Mouse (Mus musculus): Measurements from ENCODE around the gene Fgf18. TPM values are rescaled to one million over a fixed set of nuclear protein-coding genes. Genes with fewer than 3 reads are reported as not detected.

Gene Fgf18
- polyA plus RNA-seq, 1 experiment from 2014 or later = 3.6 TPM

GRCm38 (mm10) chr11:33080046-33080808, 67.0 kb downstream of the Fgf18 start:
- no peak for ATAC-seq (ENCODE audit: low FRiP score, low read depth)
- no peak overlapping the region for H3K4me3 ChIP-seq
- H3K27me3 ChIP-seq = no peaks in the 10 kb centered on the region
- H3K36me3 ChIP-seq = no peaks in the 10 kb centered on the region
- no peaks in the 10 kb centered on the region for H3K9me3 ChIP-seq
- no peak overlapping the region for H3K9ac ChIP-seq (replicated peaks)
- no peak overlapping the region for H3K27ac ChIP-seq (replicated peaks)
- no peak overlapping the region for H3K4me2 ChIP-seq (replicated peaks)
- 79% methylated on average over 16 of the region's 16 CpGs for WGBS
- H3K4me1 ChIP-seq = peaks cover 10% of the 10 kb centered on the region; the same call in 1 of the 2 replicates

GRCm38 (mm10) chr11:33079424-33079823, 67.8 kb downstream of the Fgf18 start:
- Histone ChIP-seq H3K4me1 (peaks cover 10% of the 10 kb centered on the region; the same call in 1 of the 2 replicates), H3K27ac (replicated peaks) (no peak overlapping the region), H3K9ac (replicated peaks) (no peak overlapping the region), H3K36me3 (no peaks in the 10 kb centered on the region), H3K4me3 (no peak overlapping the region), H3K4me2 (replicated peaks) (no peak overlapping the region), H3K9me3 (no peaks in the 10 kb centered on the region), H3K27me3 (no peaks in the 10 kb centered on the region)
- ATAC-seq (ENCODE audit: low FRiP score, low read depth) = no peak
- 80% methylated on average over 6 of the region's 6 CpGs for WGBS

GRCm38 (mm10) chr11:33078036-33078435, 69.2 kb downstream of the Fgf18 start:
- no peak overlapping the region for H3K4me3 ChIP-seq
- 40% methylated on average over 7 of the region's 7 CpGs for WGBS
- 0 out of 2 replicates have a peak, but pooled peaks have one; percentile 34 for ATAC-seq (ENCODE audit: low FRiP score, low read depth)
- H3K9me3 ChIP-seq = no peaks in the 10 kb centered on the region
- H3K36me3 ChIP-seq = no peaks in the 10 kb centered on the region
- H3K27ac ChIP-seq (replicated peaks) = no peak overlapping the region
- H3K4me2 ChIP-seq (replicated peaks) = no peak overlapping the region
- no peak overlapping the region for H3K9ac ChIP-seq (replicated peaks)
- H3K4me1 ChIP-seq = peaks cover 10% of the 10 kb centered on the region; the same call in 1 of the 2 replicates
- H3K27me3 ChIP-seq = no peaks in the 10 kb centered on the region

- H3K4me2 ChIP-seq (replicated peaks) = no peak overlapping the region
- WGBS = 77% methylated on average over 8 of the region's 8 CpGs
- H3K9ac ChIP-seq (replicated peaks) = no peak overlapping the region
- H3K4me1 ChIP-seq = peaks cover 10% of the 10 kb centered on the region; the same call in 1 of the 2 replicates
- no peak overlapping the region for H3K4me3 ChIP-seq
- H3K27ac ChIP-seq (replicated peaks) = no peak overlapping the region
- no peaks in the 10 kb centered on the region for H3K36me3 ChIP-seq
- H3K27me3 ChIP-seq = no peaks in the 10 kb centered on the region
- ATAC-seq (ENCODE audit: low FRiP score, low read depth) = no peak
- no peaks in the 10 kb centered on the region for H3K9me3 ChIP-seq
These were observed 71.9 kb downstream of the Fgf18 start for GRCm38 (mm10) chr11:33075293-33075692.

- no peaks in the 10 kb centered on the region for H3K9me3 ChIP-seq
- ATAC-seq (ENCODE audit: low FRiP score, low read depth) = no peak
- no peaks in the 10 kb centered on the region for H3K36me3 ChIP-seq
- H3K9ac ChIP-seq (replicated peaks) = no peak overlapping the region
- H3K4me1 ChIP-seq = peaks cover 10% of the 10 kb centered on the region; the same call in 1 of the 2 replicates
- H3K27me3 ChIP-seq = no peaks in the 10 kb centered on the region
- no peak overlapping the region for H3K27ac ChIP-seq (replicated peaks)
- H3K4me2 ChIP-seq (replicated peaks) = no peak overlapping the region
- 75% methylated on average over 7 of the region's 7 CpGs for WGBS
- H3K4me3 ChIP-seq = no peak overlapping the region
These were observed 72.7 kb downstream of the Fgf18 start for GRCm38 (mm10) chr11:33074541-33074940.

- no peak for ATAC-seq (ENCODE audit: low FRiP score, low read depth)
- Histone ChIP-seq H3K36me3 (no peaks in the 10 kb centered on the region), H3K9me3 (no peaks in the 10 kb centered on the region), H3K4me1 (no peaks in the 10 kb centered on the region; the same call in 1 of the 2 replicates), H3K9ac (replicated peaks) (no peak overlapping the region), H3K27me3 (no peaks in the 10 kb centered on the region), H3K4me3 (no peak overlapping the region), H3K4me2 (replicated peaks) (no peak overlapping the region), H3K27ac (replicated peaks) (no peak overlapping the region)
- WGBS = 85% methylated on average over 5 of the region's 5 CpGs
These were observed 75.8 kb downstream of the Fgf18 start for GRCm38 (mm10) chr11:33071358-33071922.

- 46% methylated on average over 6 of the region's 6 CpGs for WGBS
- Histone ChIP-seq H3K9me3 (no peaks in the 10 kb centered on the region), H3K4me2 (replicated peaks) (no peak overlapping the region), H3K27ac (replicated peaks) (no peak overlapping the region), H3K27me3 (no peaks in the 10 kb centered on the region), H3K9ac (replicated peaks) (no peak overlapping the region), H3K4me3 (no peak overlapping the region), H3K36me3 (no peaks in the 10 kb centered on the region), H3K4me1 (no peaks in the 10 kb centered on the region; the same call in 1 of the 2 replicates)
- ATAC-seq (ENCODE audit: low FRiP score, low read depth) = peak; percentile 65; the same call in 1 of the 2 replicates
These were observed 76.7 kb downstream of the Fgf18 start for GRCm38 (mm10) chr11:33070520-33070919.

Other genes starting within 250 kb of the Fgf18 start
- 647 and 719 TPM in 2 replicates for gene Npm1, start 15.8 kb upstream of the Fgf18 start, polyA plus RNA-seq (2016; fragmentation: Nextera tagmentation; extraction: Ambion mirVana)
- gene Tlx3, start 56.2 kb upstream of the Fgf18 start, polyA plus RNA-seq (2016; fragmentation: Nextera tagmentation; extraction: Ambion mirVana) = 4.3 and 5.0 TPM in 2 replicates
- 0.46 TPM in 1 of 2 replicates, not detected in the other for gene Gm12117, start 129.3 kb upstream of the Fgf18 start, polyA plus RNA-seq (2016; fragmentation: Nextera tagmentation; extraction: Ambion mirVana)